Mouse (Mus musculus): Measurements from ENCODE around the gene Chst1.

The Chst1 gene

DNA sequence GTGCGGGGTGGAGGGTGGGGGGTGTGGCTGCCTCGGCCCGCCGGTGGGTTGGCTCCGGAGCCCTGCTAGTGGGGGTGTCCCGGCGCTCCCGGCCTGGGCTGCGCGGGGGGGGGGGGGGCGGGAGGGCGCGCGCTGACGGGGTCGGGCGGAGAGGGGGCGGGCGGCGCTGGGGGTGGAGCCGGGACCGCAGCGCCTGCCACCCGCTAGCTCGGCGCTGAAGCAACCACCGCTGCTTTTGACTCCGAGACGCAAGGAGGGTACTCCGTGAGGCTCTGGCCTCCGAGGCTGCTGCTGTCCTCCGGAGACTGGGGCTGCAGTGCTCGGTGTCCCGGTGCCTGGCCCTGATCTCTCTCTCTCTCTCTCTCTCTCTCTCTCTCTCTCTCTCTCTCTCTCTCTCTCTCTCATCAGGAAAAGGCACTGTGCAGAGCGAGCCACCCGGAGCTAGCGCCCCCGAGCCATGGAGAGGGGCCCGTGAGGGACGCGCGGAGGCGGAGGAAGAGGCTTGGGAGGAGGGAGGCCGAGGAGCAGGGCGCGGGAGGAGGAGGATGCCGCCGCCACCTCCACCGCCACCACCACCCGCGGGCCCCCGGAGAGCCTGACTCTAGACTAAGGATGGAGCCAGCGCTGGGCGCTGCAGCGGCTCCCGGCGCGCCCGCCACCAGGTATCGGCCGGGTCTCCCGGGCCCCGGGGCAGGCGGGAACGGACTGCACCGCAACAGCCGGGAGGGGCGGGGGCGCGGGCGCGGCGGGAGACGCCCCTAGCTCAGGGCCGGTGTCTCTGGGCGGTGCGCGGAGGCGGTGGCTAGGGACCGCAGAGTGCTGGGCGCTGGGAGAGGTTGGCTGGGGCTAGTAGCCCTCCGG lies at the start of gene Chst1:
Chst1 (plus strand) TSS at position 221 of the 861 bp plus-strand sequence.
- peak; percentile 30 for DNase-seq (ENCODE audit: low spot score)

DNA sequence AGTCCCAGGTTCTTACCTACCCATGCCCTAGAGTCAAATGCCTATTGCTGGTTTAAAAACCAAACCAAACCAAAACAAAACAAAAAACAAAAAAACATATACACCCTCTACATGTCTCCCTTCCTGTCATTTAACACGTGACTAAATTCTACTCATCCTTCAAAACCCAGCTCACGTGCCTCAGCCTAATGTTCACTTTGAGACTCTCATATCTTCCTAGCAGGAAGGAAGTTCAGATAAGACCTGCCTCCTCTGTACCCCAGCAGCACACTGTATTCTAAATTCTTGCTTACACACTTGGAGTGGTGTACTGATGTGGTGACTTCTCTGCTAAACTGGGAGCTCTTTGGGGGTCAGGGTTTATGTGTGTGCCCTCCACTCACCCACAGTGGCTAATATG lies 49.5 kb upstream of the Chst1 start:
- no peak for DNase-seq (ENCODE audit: low spot score)

DNA sequence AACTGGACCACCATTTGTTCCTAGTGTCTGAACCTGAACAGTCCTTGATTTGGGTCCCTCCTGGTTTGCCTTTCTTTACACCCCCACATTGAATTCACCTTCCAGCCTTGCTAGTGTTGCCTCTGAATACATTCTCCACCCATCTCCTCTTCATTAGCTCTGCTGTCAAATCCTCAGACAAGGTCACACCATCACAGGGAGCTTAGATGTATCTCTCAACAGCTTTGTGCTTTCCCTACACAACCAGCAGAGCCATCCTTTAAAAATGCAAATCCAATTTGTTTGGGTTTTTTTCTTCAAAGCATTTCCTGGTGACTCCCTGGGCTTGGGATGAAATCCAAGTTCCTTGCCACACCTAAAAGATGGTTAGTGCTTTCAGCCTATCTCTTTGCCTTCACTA lies 45.0 kb upstream of the Chst1 start:
- no peak for DNase-seq (ENCODE audit: low spot score)

DNA sequence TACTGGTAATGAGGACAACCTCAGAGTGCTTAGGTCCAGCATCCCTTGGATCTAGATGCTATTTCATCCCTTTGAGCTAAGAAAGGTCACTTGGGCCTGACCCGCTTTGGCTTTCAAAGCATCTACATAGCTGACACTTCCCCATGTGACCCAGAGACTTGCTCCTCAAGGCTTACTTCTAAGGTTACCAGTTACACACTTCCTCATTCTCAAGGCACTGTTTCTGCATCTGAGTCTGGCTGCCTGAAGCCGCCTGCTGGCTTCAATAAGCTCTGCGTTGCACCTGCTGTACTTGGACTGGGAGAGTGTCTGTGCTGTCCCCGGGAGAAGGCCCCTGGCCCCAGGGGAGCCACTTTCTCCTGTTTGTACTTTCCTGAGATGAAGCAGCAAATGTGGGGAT lies 36.6 kb upstream of the Chst1 start:
- no peak for DNase-seq (ENCODE audit: low spot score)

DNA sequence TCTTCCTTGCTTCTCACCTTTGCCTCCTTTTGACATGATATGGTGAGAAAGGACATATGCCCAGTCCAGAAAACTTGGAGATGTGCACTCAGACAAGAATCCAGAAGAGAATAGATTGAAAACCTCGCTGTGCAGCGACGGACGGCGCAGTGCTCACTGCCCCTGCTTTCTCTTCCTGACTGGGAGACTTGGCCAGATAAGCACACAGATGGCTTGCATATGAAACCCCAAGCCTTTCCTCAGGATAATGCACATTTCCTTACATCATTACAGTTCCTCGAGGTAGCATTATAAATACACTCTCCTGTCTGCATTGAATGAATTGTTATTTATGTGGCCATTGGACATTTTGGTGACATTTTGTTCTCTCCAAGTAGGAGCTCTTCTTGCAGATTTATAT lies 28.9 kb upstream of the Chst1 start:
- no peak for DNase-seq (ENCODE audit: low spot score)

DNA sequence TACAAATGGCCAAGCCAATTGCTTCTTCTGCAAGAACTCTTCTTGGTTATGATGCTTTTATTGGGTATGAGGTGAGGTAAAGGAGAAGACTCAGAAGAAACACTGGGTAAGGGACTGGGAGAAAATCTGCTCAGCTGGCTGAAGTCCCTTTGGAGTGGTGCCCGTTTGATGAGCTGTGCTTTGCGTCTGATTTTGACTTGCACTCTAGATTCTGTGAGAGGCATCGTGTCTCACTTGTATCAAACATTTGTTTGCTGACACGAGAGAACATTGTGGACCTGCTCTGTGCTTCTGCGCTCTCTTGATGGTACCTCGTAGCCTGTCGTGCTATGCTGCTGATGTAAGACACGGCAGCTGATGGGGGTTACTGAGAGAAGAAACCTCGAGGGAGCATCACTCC lies 21.7 kb upstream of the Chst1 start:
- DNase-seq (ENCODE audit: low spot score), result no peak

DNA sequence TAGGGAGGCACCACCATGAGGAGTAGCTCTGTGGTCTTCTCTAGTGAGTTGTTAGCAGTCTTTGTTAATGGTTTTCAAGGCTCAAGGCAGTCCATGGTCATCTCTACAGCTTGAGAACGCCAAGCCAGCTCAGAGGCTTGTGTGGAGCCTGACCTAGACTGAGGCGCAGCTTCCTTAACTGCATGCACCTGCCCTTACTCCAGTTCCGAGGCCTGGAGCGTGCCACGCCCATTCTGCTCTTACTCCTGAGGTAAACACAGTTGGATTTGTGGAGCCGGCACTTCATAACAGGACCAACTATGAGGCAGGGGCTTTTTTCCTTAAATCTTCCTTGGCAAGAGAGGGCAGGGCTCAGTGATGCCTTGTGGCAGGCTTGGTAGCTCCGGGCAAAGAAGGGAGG lies 18.2 kb upstream of the Chst1 start:
- no peak for DNase-seq (ENCODE audit: low spot score)

DNA sequence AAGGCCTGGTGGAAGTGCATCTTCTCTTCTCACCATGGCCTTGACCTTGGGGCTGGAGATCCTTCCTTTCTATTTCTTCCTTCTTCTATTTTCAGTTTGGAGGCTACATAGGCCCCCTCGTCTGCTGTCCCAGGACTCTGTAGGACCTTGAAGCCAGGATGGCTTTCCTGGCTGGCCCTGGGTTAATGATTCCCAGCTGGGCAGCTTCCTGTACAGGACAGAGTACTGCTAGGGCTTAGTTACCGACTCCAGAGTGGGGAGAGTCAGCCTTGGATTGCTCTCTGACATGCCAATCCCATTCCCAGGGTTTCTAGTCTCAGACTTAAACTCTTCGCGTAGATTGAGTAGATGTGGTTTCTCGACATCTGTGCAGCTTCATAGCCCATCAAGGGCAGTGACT lies 16.9 kb upstream of the Chst1 start:
- no peak for DNase-seq (ENCODE audit: low spot score)

DNA sequence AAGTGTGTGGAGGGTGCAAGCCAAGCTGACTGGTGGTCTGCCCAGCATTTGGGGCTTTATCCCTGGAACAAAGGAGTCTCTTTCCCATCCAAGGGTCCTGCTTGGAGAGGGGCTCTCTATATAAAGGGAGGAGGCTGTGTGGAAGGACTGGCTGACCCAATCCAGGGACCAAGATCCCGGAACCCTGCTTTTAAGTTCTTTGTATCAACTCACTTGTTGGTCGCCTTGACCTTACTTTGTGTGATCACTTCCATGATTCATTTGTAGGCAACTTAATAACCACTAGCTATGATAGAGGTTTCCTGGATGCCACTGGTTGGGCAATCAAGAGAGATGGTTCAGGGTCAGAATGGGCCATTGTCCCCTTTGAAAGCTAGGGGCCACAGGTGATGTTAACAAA lies 11.7 kb upstream of the Chst1 start:
- DNase-seq (ENCODE audit: low spot score), result no peak

DNA sequence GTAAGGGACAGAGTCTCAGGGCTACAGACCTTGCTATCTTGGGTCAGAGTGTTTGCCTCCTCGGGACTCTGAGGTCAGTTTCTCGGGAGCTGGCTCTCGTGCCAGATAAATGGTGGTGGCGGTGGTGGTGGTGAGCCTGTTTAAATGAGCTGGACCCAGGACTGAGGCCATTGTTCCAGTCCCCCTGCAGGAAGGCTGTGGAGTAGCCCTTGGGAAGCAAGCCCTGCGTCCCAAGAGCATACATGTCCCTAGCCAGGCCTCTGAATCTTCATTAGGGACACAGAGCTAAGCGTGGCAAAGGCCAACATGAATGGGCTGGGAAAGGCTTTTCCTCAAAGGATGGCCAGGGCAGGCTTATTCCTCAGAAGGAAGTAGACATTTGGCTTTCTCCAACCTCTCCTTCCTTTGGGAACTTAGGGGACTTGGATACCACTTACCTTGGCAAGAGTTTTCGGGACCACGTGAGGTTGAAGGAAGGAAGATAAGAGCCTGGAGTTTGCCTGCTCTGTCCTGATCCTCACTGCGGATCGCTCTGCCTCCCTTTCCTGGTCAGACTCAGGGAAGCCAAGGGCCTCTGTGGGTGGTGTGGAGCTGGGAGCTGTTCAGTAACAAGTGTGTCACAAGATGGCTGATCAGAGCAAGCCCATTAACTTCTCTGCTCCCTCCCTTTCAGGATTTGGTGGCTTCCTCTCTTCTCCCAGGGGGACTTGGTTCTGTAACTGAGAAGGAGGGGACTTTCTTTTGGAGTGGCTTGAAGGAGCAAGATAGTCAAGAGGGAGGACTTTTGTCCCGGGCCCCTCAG lies 4.4 kb upstream of the Chst1 start:
- DNase-seq (ENCODE audit: low spot score), result no peak

DNA sequence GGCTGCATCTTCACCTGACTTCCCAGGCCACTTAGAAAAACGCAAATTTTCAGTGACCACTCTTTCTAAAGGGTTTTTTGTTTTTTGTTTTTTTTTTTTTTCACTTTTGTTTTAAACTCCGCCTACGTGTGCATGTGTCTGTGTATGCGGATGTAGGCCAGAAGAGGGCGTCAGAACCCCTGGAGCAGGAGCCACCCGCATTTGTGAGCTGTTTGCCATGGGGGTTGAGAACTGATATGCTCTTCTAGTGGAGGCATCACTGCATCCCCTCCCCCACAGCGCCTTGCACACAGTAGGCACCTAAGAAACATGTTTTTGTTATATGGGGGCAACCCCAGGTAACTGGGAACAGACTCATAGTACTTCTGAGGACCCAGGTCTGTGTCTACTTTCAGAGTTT lies 2.2 kb upstream of the Chst1 start:
- DNase-seq (ENCODE audit: low spot score), result no peak

DNA sequence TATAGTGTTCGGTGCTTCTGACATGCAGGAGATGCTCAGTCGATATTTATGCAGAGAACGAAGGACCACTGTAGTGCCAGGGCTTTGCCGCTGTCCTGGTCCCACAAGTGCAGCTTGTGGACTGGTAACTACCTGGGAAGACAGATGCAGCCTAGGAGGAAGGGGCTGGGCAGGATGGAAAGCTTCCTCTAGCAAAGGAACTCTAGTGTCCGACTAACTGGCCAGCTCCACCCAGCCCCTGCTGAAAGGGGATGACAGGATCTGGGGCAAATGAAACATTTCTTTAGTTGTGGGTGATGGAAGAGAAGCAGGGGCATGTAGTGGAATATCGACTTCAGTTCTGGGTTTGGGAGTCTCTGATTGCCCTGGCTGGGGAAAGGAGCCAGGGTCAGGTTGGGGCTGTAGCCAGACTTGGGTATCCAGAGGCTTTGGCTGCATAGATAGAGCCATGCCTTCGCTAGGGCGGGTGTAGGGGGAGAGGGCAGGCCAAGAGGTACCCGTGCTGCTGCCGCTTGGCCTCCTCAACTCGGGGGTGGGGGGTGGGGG lies 493 bp upstream of the Chst1 start:
- no peak for DNase-seq (ENCODE audit: low spot score)

DNA sequence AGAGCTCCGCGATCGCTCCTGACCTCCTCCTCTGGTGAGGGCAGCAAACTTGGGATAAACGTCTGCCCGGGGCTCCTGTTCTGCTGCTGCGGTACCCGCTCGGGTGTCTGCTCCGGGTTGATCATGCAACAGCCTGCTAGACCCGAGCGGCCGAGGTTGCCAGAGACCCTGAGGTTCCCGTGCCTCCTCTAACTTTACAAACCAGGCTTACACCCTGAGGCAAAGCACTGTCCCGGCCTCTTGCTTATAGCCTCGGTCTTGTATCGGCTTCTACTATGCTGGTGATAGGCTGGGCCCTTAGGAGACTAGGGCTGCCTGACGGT lies 802 bp downstream of the Chst1 start:
- no peak for DNase-seq (ENCODE audit: low spot score)

DNA sequence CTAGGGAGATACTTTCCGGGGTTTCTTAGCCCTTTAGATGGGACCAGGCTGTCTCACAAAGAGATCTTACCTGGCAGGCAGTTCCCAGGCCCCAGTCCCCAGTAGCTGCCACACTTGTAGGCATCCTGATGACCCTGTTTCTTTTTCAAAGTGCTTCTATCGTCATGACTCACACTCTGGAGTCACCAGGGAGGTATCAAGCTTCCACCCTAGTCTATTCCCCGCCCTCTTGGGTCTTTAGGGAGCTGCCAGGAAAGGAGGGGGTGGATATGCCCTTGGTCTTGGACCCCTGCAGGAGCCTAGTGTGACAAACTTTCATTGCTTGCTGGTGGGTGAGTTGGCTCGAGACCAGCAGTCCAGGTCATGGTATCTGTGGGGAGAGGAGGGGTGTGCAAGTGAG lies 1.7 kb downstream of the Chst1 start:
- no peak for DNase-seq (ENCODE audit: low spot score)

DNA sequence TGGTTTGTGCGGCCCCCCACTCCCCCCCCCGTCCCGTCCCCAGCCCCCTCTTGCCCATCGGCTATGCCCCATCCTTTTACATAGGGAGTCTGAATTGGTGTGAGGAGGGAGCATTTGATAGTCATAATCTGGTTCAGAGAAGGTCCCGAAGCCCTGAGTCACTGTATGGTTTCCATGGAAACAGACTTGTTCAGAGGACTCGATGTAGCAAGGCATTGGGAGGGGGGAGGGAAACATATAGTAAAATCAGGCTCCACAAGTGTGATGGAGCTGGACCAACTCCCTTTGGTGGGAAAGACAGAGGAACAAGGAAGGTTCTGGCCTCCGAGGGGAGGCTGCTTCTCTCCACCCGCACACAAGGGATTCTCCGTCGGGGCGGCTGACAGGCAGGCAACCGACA lies 2.6 kb downstream of the Chst1 start:
- no peak for DNase-seq (ENCODE audit: low spot score)

DNA sequence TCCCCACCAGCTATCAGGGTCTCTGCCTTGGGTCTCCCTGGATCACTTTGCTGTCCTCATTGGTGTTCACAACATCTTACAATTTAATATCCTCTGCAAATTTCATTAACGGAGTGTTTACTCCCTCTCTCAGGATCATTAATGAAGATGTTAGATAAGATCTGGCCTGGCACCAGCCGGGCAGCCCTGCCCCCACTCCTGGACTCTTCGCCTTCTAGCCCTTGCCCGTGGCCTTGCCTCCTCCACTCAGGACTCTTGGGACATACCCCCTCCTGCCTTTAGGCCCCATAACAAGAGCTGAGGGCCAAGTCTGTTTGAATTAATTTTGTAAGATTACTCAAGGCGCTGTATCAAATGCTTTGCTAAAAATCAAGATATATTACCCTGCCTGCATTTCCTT lies 4.1 kb downstream of the Chst1 start:
- DNase-seq (ENCODE audit: low spot score), result peak; percentile 24

DNA sequence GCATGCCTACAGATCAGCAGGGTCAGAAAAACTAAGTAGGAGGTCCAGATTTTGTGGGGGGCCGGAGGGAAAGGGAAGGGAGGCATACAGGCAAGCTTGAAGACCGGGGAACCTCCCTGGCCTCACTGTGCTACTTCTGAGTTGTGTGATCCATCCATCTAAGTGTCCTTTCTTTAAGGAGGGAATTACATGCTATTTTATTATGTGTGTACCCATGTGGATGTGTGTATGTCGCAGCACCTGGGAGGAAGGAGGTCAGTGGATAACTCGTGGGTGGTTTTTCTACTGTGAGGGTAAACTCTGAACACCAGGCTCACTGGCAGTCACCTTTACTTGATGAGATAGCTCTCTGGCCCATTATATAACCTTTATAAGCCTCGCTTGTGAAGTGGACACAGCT lies 5.1 kb downstream of the Chst1 start:
- no peak for DNase-seq (ENCODE audit: low spot score)

DNA sequence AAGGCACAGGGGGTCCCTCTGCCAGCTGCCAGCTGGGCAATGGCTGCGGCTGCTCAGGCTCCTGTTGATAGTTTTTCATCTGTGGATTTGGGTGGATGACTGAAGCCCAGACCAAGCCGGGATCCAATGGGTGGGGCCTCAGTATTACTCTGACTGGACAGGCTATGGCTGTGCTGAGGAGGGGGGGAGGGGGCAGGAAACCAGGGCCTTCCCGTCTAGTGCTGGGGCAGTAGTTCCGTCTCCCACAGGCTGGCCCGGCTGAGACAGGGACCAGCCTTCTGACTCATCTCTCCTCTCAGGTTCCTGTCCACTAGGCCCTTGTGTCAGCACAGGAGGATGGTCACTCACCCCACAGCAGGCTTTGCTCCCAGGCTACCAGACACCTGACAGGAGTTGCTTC lies 6.5 kb downstream of the Chst1 start:
- DNase-seq (ENCODE audit: low spot score), result no peak

DNA sequence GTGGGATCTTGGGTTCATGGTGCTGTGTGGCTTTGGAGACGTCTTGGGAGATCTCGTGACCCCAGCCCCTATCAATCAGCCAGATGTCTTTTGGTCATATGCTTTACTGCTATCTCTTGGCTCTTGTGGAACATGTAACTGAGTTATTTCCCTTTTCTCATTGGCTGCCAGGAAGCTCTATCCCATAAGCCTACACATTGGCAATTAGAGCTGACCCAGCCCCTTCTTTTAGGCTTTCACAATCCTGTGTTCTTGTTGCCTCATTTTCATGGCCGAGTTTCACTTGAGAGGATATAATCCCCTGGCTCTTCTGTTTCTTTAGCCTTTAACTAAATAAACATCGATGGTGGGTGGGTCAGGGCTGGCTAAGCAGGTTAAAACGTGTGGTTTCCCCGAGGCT lies 7.6 kb downstream of the Chst1 start:
- no peak for DNase-seq (ENCODE audit: low spot score)

DNA sequence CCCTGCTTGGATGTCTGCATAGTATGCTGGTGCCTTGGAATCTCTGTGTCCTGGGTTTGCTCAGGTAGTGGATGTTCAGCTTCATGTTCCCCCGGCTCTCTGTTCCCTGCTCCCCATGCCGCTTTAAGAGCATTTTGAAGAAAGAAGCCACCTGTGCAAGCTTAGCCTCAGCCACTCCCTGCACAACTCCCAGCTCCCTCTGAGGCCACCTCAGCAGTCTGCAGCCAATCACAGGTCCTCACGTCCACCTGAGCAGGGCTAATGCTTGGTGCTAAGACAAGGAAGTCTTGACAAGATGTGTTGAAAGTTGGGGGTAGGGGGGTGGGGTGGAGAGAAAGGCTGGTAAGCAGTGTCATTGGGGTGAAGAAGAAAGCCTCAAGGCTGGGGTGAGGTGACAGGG lies 8.1 kb downstream of the Chst1 start:
- DNase-seq (ENCODE audit: low spot score), result no peak

DNA sequence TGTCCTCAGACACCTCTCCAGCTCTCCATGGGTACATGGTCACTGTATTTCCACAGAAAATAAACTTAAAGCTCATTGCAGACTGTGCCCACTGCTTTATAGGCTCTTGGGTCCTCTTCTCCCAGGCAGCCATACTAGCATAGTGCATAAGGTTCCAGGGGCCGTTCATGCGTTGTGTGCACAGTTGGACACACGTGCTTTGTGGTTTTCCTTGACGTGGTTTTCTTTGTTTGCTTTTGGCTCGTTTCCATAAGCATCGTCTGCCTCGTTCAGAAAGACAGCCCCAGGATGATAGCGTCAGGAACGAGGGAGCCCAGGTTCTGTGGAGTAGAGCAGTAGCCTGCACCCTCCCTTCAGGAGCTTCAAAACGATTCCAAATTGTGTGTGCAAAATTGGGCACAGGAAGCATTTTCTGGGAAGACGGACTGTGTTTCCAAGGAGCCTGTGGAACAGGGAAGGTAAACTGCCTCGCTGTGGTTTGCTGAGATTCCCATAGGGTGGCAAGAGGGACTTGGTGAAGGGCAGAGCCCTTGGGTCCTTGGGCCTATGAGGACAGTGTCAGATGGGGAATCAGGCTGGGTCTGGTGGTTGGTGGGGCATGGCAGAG lies 8.6 kb downstream of the Chst1 start:
- no peak for DNase-seq (ENCODE audit: low spot score)

DNA sequence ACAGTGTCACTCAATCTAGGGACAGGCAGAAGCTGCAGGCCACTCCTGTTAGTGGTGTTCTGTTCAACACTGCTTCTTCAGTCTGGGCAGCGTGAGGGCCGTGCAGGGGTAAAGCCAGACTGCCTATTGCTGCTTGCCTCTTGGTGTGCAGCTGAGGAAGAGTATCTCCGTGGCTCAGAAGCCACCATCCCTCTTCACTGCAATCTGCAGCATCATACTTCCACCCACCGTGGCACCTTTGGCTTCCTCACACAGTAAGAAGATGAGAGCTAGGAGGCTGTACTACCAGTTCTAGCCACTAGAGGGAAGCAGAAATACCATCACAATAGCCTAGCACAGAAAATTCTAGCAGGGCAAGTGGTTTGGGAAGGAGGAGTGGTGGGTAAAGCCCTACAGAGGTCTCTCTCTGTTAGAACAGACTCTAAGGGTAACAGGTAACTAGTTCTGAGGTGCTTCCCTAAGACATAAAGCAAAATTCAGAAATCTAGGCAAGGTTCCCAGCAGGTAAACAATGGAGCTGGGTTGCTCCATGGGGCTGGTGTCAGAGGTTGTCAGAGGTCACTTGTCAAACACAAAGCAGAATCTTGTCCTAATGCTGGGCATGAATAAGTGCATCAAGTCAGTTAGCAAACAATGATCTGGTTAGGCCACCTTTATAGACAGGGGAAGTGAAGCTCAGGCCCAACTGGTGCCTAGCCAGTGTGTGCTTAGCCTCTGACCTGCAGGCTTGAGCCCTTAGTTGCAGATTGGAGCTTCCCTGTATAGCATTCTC lies 9.5 kb downstream of the Chst1 start:
- no peak for DNase-seq (ENCODE audit: low spot score)
